Mouse (Mus musculus) megakaryocyte, embryonic 14.5 days (primary cell): ENCODE results near the gene Ankdd1b. TPM values are rescaled to one million over a fixed set of nuclear protein-coding genes. Genes with fewer than 3 reads are reported as not detected.

Experiments used
- H3K27me3 ChIP-seq: replicated peaks from 2 replicates; pipeline ENCODE3; 2012; ENCODE audit warnings: inconsistent platforms
- H3K36me3 ChIP-seq: replicated peaks from 2 replicates; pipeline ENCODE3; 2012; ENCODE audit warnings: low read length, inconsistent platforms, mixed read lengths
- H3K4me1 ChIP-seq: 2 replicates; pipeline ENCODE4 v1.6.1; 2012; ENCODE audit warnings: inconsistent platforms
- H3K4me3 ChIP-seq: replicated peaks from 2 replicates; pipeline ENCODE3; 2012; ENCODE audit warnings: moderate library complexity, mild to moderate bottlenecking, inconsistent platforms
- H3K9me3 ChIP-seq: 2 replicates; pipeline ENCODE4 v1.6.1; 2012; ENCODE audit warnings: inconsistent platforms
- FLI1 ChIP-seq: IDR thresholded peaks from 2 replicates; pipeline ENCODE4 v1.6.1; 2012; ENCODE audit warnings: low read length, inconsistent platforms, mixed read lengths
- GATA1 ChIP-seq: IDR thresholded peaks from 3 replicates; pipeline ENCODE4 v1.6.1; 2012; ENCODE audit warnings: mixed read lengths, low read length, inconsistent platforms, borderline replicate concordance
- polyA plus RNA-seq: library from polyadenylated mRNA; stranded (reverse); fragments of >175 nt; gene quantifications from 2 replicates; pipeline ENCODE4 v1.2.3, GENCODE M21; 2012; ENCODE audit warnings: low replicate concordance; ENCODE audit not compliant: insufficient read depth

The Ankdd1b gene
- polyA plus RNA-seq, 1 experiment = not detected

GRCm38 (mm10) chr13:96434899-96435331, 36.1 kb downstream of the Ankdd1b start:
- no peak overlapping the region for H3K4me3 ChIP-seq

GRCm38 (mm10) chr13:96433648-96434190, 37.3 kb downstream of the Ankdd1b start:
- Histone ChIP-seq H3K36me3 (no peaks in the 10 kb centered on the region), H3K9me3 (peaks cover 7% of the 10 kb centered on the region), H3K27me3 (no peaks in the 10 kb centered on the region), H3K4me3 (no peak overlapping the region), H3K4me1 (peaks cover 50% of the 10 kb centered on the region)
- TF ChIP-seq FLI1 (no peak), GATA1 (no peak)

More at GRCm38 (mm10) chr13:96434899-96435331, 36.1 kb downstream of the Ankdd1b start:
- no peak for TF ChIP-seq GATA1
- no peak for TF ChIP-seq FLI1
- Histone ChIP-seq H3K4me1 (peaks cover 50% of the 10 kb centered on the region), H3K36me3 (no peaks in the 10 kb centered on the region), H3K9me3 (peaks cover 7% of the 10 kb centered on the region), H3K27me3 (no peaks in the 10 kb centered on the region)

GRCm38 (mm10) chr13:96433041-96433440, 38.0 kb downstream of the Ankdd1b start:
- Histone ChIP-seq H3K4me1 (peaks cover 50% of the 10 kb centered on the region), H3K4me3 (no peak overlapping the region), H3K27me3 (no peaks in the 10 kb centered on the region), H3K36me3 (no peaks in the 10 kb centered on the region), H3K9me3 (peaks cover 7% of the 10 kb centered on the region)
- TF ChIP-seq FLI1 = no peak
- TF ChIP-seq GATA1 = no peak

DNA sequence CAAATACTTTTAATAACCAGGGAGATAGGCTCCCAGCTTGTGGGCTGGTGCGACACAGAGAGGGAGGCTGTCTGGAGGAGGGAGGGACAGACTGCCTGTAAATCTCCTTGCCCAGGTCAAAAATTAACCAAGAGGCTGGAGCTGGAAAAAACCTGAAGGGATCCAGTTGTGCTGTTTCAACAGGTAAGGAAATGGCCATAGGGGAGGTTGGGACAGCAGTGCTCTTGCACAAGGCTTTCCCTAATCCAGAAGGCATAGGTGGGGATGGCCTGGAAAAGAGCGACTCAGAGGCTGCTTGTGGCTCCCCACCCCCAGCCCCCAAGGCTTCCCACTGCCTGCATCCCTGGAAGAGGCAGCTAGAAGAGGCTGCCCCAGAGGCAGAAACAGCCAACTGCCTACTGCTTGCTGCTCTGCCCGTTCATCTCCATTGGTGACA, 38.6 kb downstream of the Ankdd1b start:
- Histone ChIP-seq H3K4me1 (peaks cover 50% of the 10 kb centered on the region), H3K27me3 (no peaks in the 10 kb centered on the region), H3K36me3 (no peaks in the 10 kb centered on the region), H3K9me3 (peaks cover 1% of the 10 kb centered on the region), H3K4me3 (no peak overlapping the region)
- TF ChIP-seq FLI1 (no peak), GATA1 (no peak)

DNA sequence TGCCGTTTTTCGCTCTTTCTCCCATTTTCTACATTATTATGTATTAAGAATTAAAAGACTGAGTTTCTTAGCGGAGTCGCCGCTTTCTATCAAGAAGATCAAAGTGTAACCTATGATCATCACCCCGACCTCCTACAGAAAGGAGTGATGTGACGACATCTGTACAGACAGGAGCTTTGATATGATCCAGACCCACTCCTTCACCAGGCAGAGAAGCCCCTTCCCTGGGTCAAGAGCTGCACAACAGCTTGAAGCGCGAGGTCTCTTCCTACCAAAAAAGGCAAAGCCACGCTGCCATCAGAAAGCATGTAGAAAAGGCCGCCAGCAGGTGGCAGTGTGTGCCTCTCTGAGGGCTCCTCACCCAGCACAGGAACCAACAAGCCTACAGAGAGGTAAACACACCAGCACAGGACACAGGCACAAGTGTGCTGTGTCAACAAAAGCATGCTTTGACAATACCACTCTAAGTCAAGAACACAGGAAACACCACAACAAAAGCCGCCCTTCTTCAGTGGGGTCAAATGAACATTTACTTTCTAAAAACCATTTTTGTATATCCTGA, 39.3 kb downstream of the Ankdd1b start:
- no peak for TF ChIP-seq FLI1
- TF ChIP-seq GATA1 = no peak
- no peaks in the 10 kb centered on the region for H3K36me3 ChIP-seq
- H3K4me1 ChIP-seq = peaks cover 45% of the 10 kb centered on the region
- no peaks in the 10 kb centered on the region for H3K27me3 ChIP-seq
- peak overlapping the region; percentile 72 for H3K4me3 ChIP-seq
- no peaks in the 10 kb centered on the region for H3K9me3 ChIP-seq

DNA sequence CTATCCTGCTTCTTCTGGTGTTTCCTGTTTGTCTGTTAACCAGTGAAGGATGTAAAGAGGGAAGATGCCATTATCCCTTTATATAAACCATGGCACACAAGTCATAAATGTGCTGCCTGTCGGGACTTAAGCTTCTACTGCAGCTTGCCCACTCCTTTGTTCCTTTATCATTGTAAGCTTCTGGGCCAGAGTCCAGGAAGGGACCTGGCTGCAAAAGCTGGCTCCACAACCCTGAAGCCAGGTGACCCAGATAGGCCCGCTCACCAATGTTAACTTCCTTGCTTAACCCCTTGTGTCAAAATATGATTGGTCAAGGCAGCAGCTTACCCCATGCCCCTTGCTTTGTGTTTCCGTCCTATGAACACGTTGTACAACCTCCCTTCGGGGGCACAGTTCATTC, 42.5 kb downstream of the Ankdd1b start:
- Histone ChIP-seq H3K4me3 (no peak overlapping the region), H3K9me3 (no peaks in the 10 kb centered on the region), H3K36me3 (no peaks in the 10 kb centered on the region), H3K27me3 (peaks cover 12% of the 10 kb centered on the region), H3K4me1 (peaks cover 19% of the 10 kb centered on the region)
- TF ChIP-seq FLI1 (no peak), GATA1 (no peak)

DNA sequence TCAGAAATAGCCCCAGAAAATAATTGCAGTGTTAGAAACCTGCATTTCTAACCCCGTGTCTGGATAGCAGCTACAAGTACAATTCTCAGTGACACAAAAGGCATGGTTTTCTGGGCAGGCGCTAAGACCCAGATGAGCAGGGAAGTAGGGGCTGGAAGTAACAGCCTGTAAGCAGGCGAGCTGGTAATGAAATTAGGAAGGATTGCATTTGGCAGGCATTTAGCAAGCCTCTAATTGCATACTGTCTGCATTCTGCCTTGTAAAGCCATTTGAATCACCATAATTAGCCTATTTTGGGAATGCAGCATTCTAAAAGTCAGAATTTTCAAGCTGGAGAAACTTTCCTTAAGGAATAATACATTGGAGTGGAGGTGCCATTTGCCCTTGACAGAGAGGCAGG, 45.0 kb downstream of the Ankdd1b start:
- Histone ChIP-seq H3K4me3 (no peak overlapping the region), H3K4me1 (no peaks in the 10 kb centered on the region), H3K36me3 (no peaks in the 10 kb centered on the region), H3K9me3 (no peaks in the 10 kb centered on the region), H3K27me3 (peaks cover 13% of the 10 kb centered on the region)
- TF ChIP-seq FLI1 = no peak
- no peak for TF ChIP-seq GATA1

DNA sequence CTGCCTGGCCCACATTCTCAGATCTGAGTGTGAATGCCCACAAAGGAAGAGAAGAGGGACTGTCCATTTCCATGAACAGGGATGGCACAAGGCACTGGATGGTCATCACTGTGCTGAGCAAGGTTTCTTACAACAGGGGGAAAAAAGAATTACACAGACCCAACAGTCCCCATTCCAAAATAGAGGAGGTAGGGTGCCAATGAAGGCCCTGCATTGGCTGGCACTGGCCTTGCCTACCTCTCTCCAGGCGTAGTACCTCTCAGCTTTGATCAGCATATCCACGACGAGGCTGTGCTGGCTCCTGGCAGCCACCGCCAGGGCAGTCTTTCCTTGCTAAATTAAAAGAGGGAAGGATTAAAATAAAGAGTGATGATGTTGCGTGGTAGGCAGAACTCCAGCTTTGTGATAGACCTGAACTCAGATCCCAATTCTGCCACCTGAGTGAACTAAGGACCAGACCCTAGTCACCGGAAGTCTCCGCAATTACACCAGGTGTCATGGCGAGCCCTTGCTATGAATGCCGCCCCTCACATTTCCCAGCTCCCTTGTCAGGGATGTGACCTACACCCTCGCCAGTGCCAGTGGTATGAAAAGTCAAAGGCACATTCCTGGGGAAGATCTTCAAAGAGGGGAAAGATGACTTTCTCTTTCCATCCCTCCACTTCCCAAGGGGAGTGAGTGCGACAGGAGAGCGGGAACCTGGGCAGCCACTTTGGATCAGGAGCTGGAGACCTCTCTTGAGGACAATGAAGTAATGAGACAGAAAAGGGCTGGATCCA, 46.3 kb downstream of the Ankdd1b start:
- H3K4me3 ChIP-seq = no peak overlapping the region

DNA sequence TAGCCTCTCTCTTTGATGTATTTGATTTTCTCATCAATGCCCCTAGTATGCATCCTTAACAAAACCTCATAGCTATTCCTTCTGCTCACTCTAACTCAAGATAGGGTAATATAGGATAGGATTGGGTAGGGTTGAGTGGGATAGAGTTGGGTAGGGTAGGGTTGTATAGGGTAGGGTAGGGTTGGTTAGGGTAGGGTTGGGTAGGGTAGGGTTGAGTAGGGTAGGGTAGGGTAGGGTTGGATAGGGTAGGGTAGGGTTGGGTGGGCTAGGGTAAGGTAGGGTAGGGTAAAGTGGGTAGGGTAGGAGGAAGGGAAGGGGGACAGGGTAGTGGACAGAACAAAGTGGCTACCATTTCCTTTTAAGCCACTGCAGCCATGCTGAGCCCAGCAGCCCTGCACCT, 49.8 kb downstream of the Ankdd1b start:
- TF ChIP-seq FLI1 (no peak), GATA1 (no peak)
- H3K27me3 ChIP-seq = peaks cover 13% of the 10 kb centered on the region

More for the DNA sequence above, 46.3 kb downstream of the Ankdd1b start:
- Histone ChIP-seq H3K36me3 (peaks cover under 1% of the 10 kb centered on the region), H3K4me1 (no peaks in the 10 kb centered on the region), H3K9me3 (no peaks in the 10 kb centered on the region), H3K27me3 (peaks cover 13% of the 10 kb centered on the region)
- TF ChIP-seq GATA1 (no peak), FLI1 (no peak)

GRCm38 (mm10) chr13:96418487-96418886, 52.5 kb downstream of the Ankdd1b start:
- Histone ChIP-seq H3K36me3 (peaks cover 53% of the 10 kb centered on the region), H3K4me1 (0 out of 2 replicates have a peak, but pooled peaks cover 4% of the 10 kb centered on the region), H3K4me3 (no peak overlapping the region), H3K9me3 (no peaks in the 10 kb centered on the region), H3K27me3 (peaks cover under 1% of the 10 kb centered on the region)
- TF ChIP-seq FLI1 (no peak), GATA1 (no peak)

More for the DNA sequence above, 49.8 kb downstream of the Ankdd1b start:
- Histone ChIP-seq H3K4me3 (no peak overlapping the region), H3K9me3 (no peaks in the 10 kb centered on the region), H3K36me3 (peaks cover 26% of the 10 kb centered on the region), H3K4me1 (0 out of 2 replicates have a peak, but pooled peaks cover 4% of the 10 kb centered on the region)
